Mouse (Mus musculus) lung, postnatal 14 days (tissue): Measurements from ENCODE around the gene Zfhx3.

Experiments
- DNase-seq: peaks from one replicate; pipeline ENCODE4 v3.0.0; 2021

The Zfhx3 gene

GRCm38 (mm10) chr8:108467172-108468035, 525.0 kb downstream of the Zfhx3 start:
- DNase-seq = no peak

DNA sequence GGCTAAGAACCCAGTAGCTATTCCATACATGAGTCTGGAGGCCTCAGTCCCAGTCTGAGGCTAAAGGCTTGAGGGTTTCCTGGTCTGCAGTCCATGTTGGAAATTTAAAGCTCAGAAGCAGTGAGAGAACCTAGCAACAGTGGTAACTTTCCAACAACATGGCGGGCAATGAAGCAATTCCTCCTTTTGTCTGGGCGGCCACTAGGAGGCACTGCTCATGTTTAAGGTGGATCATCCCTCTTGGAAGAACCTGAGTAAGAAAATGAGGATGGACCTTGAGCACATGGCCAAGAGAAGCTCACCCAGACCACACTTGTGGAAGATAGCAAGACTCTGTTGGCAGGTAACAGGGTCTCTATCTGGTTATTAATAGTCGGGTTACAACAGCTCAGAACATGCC, 527.8 kb downstream of the Zfhx3 start:
- no peak for DNase-seq

DNA sequence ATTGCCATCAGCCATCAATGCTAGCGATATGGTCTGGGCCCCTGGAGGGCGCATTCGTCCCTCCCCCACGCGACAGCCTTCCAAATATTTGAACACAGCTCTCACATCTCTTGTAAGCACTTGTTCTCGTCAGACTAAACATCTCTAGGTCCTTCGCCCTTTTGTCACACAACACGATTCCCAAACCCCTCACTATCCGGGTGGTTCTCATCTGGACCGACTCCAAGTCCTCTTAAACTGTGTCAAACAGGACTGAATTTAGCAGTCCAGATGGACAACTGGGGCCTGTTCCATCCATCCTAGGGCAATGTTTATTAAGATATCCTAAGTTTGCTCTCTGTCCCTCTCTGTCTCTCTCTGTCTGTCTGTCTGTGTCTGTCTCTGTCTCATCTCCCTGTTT, 532.1 kb downstream of the Zfhx3 start:
- DNase-seq = no peak

DNA sequence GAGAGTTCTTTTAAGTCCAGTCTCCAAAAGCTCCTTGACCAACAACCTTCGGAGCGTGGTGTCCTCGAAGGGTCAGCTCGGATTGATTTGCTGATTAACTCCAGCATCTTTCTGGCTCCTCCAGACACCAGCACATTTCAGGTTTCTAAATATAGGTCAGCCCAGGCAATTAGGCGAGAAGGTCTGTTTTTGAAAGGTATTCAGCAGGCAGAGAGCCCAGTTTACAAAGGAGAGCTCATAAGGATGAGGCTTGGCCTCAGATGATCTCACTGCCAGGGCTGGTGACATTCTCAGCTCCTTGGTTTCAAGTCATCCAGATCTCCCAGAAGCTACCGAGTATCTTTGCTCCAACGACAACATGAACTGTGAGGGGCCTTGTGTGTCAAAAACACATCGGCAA, 535.7 kb downstream of the Zfhx3 start:
- no peak for DNase-seq

- no peak for DNase-seq
Observed at GRCm38 (mm10) chr8:108480141-108480540, 537.7 kb downstream of the Zfhx3 start.

DNA sequence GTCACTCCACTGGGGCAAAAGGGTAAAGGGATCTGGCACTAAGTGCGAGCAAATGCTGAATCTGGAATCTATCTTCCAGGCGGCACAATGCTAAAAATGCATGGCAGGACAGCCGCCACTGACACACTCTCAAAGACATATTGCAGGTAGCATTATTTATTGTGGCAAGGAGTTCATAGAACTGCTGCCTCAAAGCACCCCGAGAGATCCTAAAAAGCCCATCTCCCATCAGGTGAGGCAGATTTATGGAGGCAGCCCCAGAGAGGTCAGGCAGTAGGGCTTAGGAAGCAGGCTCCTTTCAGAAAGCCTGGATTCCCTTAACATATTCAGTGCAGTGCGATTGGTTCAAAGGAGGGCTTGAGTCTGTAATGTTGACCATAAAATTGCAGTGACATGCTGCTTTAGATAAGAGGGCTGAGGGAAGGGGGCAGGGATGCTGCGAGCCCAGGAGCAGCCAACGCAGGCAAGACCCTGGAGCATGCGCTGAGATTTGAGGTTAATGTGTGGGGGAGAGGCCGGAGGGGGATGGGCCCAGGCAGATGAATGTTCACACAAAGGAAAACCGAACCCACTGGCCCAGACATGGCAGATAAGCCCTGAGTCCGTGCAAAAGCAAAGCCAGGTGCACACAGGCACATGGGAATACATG, 538.8 kb downstream of the Zfhx3 start:
- DNase-seq = no peak

DNA sequence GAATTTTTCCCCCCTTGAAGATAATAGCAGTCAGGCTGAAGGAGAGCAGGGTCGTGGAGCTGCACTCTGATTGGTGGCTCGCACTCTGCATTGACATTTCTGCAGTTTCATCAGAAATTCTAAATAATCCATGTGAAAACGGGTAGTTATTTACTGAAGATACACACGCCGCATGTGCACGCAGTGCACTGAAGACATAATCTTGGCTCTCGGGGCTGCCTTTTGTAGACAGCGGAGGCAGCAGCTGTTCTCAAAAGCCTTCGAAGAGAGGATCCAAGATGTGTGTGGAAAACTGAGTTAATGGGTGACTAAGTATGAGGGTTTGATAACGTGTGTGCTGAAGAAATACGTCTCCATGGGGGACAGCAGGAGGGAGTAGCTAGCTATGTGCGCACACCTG, 553.7 kb downstream of the Zfhx3 start:
- DNase-seq = no peak

- DNase-seq = no peak
Observed at GRCm38 (mm10) chr8:108506779-108507178, 564.3 kb downstream of the Zfhx3 start.

DNA sequence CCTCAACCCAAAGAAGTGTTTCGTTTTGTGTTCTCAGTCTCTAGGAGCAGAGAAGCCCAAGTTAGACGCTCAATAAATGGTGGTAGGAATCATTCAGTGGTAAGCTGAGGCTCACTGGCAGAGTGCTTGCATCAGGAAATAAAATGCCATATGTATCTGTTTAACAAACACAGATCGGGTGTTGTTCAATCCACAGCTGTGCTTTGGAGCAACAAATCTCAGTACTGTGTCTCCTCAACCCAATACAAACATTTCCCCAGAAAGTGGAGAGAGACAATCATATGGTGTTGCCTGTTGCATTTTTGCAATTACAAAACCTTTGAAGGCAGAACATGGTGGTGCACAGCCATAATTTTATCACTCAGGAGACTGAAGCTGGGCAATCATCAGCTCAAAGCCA, 565.3 kb downstream of the Zfhx3 start:
- no peak for DNase-seq

GRCm38 (mm10) chr8:108510641-108511325, 568.3 kb downstream of the Zfhx3 start:
- no peak for DNase-seq

GRCm38 (mm10) chr8:108518116-108518515, 575.7 kb downstream of the Zfhx3 start:
- no peak for DNase-seq

GRCm38 (mm10) chr8:108522050-108522449, 579.6 kb downstream of the Zfhx3 start:
- no peak for DNase-seq

DNA sequence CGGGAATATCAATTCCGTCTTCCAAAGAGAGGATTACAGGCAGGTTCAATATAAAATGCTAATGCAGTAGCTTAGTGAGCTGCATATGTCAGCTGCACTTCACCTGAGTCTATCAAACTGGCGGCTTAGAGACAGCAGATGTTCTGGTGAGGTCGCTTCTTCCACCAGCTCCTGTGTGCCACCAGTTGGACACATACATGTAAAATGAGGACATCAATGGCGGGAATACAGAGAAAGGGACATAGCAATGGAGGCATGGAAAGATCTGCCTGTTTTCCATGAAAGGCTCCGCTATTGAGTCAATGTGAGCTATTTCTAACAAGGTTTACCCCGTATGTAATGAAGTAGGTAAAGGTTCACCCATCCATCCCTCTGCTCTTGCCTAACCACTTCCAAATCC, 587.0 kb downstream of the Zfhx3 start:
- DNase-seq = no peak

DNA sequence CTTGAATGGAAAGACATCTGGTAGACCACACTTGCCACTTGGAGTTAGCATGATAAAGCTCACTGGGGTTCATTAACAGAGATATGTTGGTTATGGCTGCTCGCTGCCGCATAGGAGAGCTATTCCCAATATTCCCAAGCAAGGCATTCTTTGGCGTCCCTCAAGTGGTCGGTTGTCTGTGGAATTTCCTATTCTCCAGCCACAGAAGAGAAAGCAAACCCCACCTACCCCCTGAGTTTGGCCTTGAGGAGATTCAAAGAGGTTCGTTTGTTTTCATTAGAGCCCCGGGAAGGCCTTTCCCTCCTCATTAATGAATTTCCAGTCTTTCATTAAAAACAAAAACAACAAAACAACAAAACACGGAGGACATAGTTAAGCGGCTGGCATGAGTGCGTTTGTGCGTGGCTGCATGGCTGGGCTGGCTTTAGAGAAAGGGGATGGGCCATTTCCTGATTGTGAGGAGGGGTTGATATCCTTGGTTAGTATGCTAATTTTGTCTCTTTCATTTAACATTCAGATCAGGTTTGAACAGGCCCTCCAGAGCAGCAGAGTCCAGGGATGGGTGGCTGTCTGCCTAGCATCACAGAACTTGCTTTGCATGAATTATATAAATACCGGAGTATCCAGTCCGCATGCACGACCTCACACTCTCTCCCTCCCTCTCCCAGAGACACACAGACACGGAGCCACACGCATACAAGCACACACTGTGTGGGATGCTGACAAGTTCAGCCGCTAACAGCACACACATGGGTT, 592.9 kb downstream of the Zfhx3 start:
- DNase-seq = no peak

GRCm38 (mm10) chr8:108536186-108536585, 593.7 kb downstream of the Zfhx3 start:
- no peak for DNase-seq

DNA sequence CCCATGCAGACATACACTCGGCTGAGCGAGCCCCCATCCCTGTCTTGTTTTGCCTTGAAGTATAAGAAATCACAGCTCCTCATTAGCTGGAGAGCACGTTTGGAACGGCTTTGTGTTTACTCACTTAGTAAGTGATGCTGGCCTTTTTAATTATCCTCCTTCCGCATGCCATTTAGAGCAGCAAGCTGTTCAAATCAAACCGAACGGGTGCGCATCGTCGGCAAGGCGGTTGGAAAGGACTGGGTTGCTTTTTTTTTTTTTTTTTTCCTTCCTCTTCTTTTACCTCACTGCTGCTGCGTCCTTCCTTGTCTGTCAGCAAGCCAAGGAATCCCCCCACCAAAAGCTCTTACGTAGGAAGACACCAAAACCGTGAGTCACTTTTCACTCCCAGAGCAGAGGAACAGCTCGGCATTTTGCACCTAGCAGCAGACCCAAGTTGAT, 594.5 kb downstream of the Zfhx3 start:
- DNase-seq = no peak

- DNase-seq = no peak
Observed at GRCm38 (mm10) chr8:108537686-108538551, 595.5 kb downstream of the Zfhx3 start.

DNA sequence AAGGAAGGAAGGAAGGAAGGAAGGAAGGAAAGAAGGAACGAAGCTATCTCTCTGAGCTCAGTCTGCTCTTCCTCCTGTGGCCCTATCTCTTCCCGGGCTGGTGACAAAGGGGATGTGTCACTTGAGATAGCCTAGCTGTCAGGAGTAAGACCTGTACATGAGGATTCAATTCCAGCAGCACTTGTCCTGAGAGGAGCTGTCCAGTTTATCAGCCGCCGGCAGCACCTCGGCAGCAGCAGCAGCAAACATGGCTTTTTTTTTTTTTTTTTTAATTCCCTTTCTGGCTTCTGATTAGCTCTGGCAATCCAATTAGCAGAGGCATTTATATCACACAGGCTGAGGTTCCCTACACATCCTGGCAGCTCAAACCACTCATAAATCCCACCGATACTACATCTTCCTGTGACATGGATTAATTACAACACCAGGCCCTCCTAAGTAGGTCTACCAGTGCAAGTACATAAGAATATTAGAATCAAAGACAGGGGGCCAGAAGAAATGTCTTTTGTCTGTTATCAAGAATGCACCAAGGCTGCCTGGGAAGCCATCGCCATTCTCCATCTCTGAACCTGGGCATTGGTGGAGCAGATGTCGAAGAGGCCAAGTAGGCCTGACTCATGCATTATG, 596.6 kb downstream of the Zfhx3 start:
- no peak for DNase-seq

DNA sequence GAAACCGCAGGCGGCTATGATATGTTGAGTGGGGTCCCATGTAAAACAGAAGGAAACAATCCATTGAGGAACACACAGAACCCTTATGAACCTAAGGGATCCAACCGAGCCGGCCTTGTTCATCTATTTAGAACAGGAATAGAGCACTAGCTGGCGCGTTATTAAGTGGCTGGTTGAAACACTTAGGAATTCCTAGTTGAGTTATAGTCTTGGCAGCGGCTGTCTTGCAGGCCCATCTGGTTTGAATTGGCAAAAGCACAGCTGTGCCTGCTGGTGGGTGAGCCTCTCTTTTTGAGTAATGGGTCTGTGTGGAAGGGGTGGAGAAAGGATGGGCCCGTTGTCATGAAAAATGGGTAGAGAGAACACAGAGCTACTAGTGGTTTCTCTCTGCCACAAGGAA, 610.1 kb downstream of the Zfhx3 start:
- DNase-seq = no peak

GRCm38 (mm10) chr8:108553808-108554577, 611.5 kb downstream of the Zfhx3 start:
- no peak for DNase-seq
